Mouse (Mus musculus): Measurements from ENCODE around the gene Kng1. TPM values are rescaled to one million over a fixed set of nuclear protein-coding genes. Genes with fewer than 3 reads are reported as not detected.

Gene Kng1
- polyA plus RNA-seq, 1 experiment from 2014 or later: 2.3 TPM

- ATAC-seq (replicated peaks; ENCODE audit: low FRiP score, low read depth) (no peak), DNase-seq (ENCODE audit: low spot score) (no peak)
- Histone ChIP-seq H3K4me2 (ENCODE audit: low read length) (no peak overlapping the region), H3K4me3 (replicated peaks; ENCODE audit: low read depth, low read length) (no peak overlapping the region), H3K4me1 (replicated peaks; ENCODE audit: insufficient read depth, low read length) (0 out of 2 replicates have a peak, but pooled peaks cover 7% of the 10 kb centered on the region), H3K9ac (ENCODE audit: low read depth, low read length) (no peak overlapping the region), H3K36me3 (ENCODE audit: insufficient read depth, low read length) (no peaks in the 10 kb centered on the region), H3K27ac (no peak overlapping the region), H3K27me3 (ENCODE audit: insufficient read depth, low read length) (no peaks in the 10 kb centered on the region), H3K9me3 (replicated peaks; ENCODE audit: low read length) (no peaks in the 10 kb centered on the region)
- no peak for TF ChIP-seq CTCF (IDR thresholded peaks at IDR 0.05; ENCODE audit: low read depth)
- 80% methylated on average over 2 of the region's 2 CpGs for WGBS
Measured at GRCm38 (mm10) chr16:23103841-23104240, 46.2 kb downstream of the Kng1 start.

- Histone ChIP-seq H3K4me3 (replicated peaks; ENCODE audit: low read depth, low read length) (no peak overlapping the region), H3K27ac (no peak overlapping the region), H3K4me2 (ENCODE audit: low read length) (no peak overlapping the region), H3K27me3 (ENCODE audit: insufficient read depth, low read length) (no peaks in the 10 kb centered on the region), H3K36me3 (ENCODE audit: insufficient read depth, low read length) (peaks cover 14% of the 10 kb centered on the region; the same call in 1 of the 2 replicates), H3K4me1 (replicated peaks; ENCODE audit: insufficient read depth, low read length) (peaks cover 9% of the 10 kb centered on the region; the same call in 1 of the 2 replicates), H3K9ac (ENCODE audit: low read depth, low read length) (no peak overlapping the region), H3K9me3 (replicated peaks; ENCODE audit: low read length) (no peaks in the 10 kb centered on the region)
- no peak for ATAC-seq (replicated peaks; ENCODE audit: low FRiP score, low read depth)
- 71% methylated on average over 7 of the region's 7 CpGs for WGBS
- DNase-seq (ENCODE audit: low spot score): no peak
- TF ChIP-seq CTCF (IDR thresholded peaks at IDR 0.05; ENCODE audit: low read depth): no peak
Measured at GRCm38 (mm10) chr16:23106121-23106520, 48.5 kb downstream of the Kng1 start.

GRCm38 (mm10) chr16:23107231-23107942 is 49.7 kb downstream of the Kng1 start, which contains the start of gene Eif4a2:
Eif4a2 (plus strand) TSS chr16:23107444.
- under 1% methylated on average over 71 of the region's 71 CpGs for WGBS
- H3K27me3 ChIP-seq (ENCODE audit: insufficient read depth, low read length): no peaks in the 10 kb centered on the region
- H3K27ac ChIP-seq: peak within 1 kb of the TSS; percentile 90
- peaks cover 26% of the 10 kb centered on the region; the same call in 1 of the 2 replicates for H3K36me3 ChIP-seq (ENCODE audit: insufficient read depth, low read length)
- H3K9me3 ChIP-seq (replicated peaks; ENCODE audit: low read length): no peaks in the 10 kb centered on the region
- peak within 1 kb of the TSS; percentile 86 for H3K4me3 ChIP-seq (replicated peaks; ENCODE audit: low read depth, low read length)
- peak within 1 kb of the TSS; percentile 99 for H3K9ac ChIP-seq (ENCODE audit: low read depth, low read length)
- peak; percentile 92 for ATAC-seq (replicated peaks; ENCODE audit: low FRiP score, low read depth)
- H3K4me2 ChIP-seq (ENCODE audit: low read length): peak within 1 kb of the TSS; percentile 58
- peak; percentile 47; the same call in 1 of the 2 replicates for TF ChIP-seq CTCF (IDR thresholded peaks at IDR 0.05; ENCODE audit: low read depth)
- H3K4me1 ChIP-seq (replicated peaks; ENCODE audit: insufficient read depth, low read length): peaks cover 9% of the 10 kb centered on the region; the same call in 1 of the 2 replicates
- peak; percentile 93 for DNase-seq (ENCODE audit: low spot score)

- no peak for TF ChIP-seq CTCF (IDR thresholded peaks at IDR 0.05; ENCODE audit: low read depth)
- Histone ChIP-seq H3K27me3 (ENCODE audit: insufficient read depth, low read length) (no peaks in the 10 kb centered on the region), H3K4me2 (ENCODE audit: low read length) (peak overlapping the region; percentile 58), H3K9me3 (replicated peaks; ENCODE audit: low read length) (no peaks in the 10 kb centered on the region), H3K9ac (ENCODE audit: low read depth, low read length) (peak overlapping the region; percentile 99), H3K27ac (peak overlapping the region; percentile 90), H3K4me1 (replicated peaks; ENCODE audit: insufficient read depth, low read length) (peaks cover 9% of the 10 kb centered on the region; the same call in 1 of the 2 replicates), H3K36me3 (ENCODE audit: insufficient read depth, low read length) (peaks cover 34% of the 10 kb centered on the region), H3K4me3 (replicated peaks; ENCODE audit: low read depth, low read length) (peak overlapping the region; percentile 86)
- DNase-seq (ENCODE audit: low spot score) (peak; percentile 94), ATAC-seq (replicated peaks; ENCODE audit: low FRiP score, low read depth) (peak; percentile 90)
- under 1% methylated on average over 52 of the region's 52 CpGs for WGBS
Measured at GRCm38 (mm10) chr16:23107946-23108759, 50.5 kb downstream of the Kng1 start.

DNA sequence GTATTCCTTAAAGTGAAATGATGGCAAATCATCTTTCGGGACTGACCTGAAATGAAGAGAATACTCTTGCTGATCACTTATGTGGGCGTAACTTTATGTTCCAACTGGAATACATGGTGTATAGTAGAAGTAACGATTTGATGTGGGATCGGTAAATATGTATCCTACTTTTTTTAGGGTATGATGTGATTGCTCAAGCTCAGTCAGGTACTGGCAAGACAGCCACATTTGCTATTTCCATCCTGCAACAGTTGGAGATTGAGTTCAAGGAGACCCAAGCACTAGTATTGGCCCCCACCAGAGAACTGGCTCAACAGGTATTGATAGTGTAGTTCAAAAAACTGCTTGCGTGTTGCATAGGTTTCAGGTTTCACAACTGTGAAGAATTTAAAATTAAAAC is 51.3 kb downstream of the Kng1 start:
- no peak for DNase-seq (ENCODE audit: low spot score)
- H3K4me2 ChIP-seq (ENCODE audit: low read length): peak overlapping the region; percentile 58
- no peak overlapping the region; the same call in 1 of the 2 replicates for H3K27ac ChIP-seq
- TF ChIP-seq CTCF (IDR thresholded peaks at IDR 0.05; ENCODE audit: low read depth): no peak
- H3K4me3 ChIP-seq (replicated peaks; ENCODE audit: low read depth, low read length): peak overlapping the region; percentile 86
- WGBS: 1% methylated on average over 5 of the region's 5 CpGs
- H3K36me3 ChIP-seq (ENCODE audit: insufficient read depth, low read length): peaks cover 34% of the 10 kb centered on the region
- peak overlapping the region; percentile 99; the same call in 1 of the 2 replicates for H3K9ac ChIP-seq (ENCODE audit: low read depth, low read length)
- peaks cover 9% of the 10 kb centered on the region; the same call in 1 of the 2 replicates for H3K4me1 ChIP-seq (replicated peaks; ENCODE audit: insufficient read depth, low read length)
- no peaks in the 10 kb centered on the region for H3K9me3 ChIP-seq (replicated peaks; ENCODE audit: low read length)
- H3K27me3 ChIP-seq (ENCODE audit: insufficient read depth, low read length): no peaks in the 10 kb centered on the region
- no peak for ATAC-seq (replicated peaks; ENCODE audit: low FRiP score, low read depth)

All from kidney, postnatal 0 days (tissue).